Mouse (Mus musculus) ES-Bruce4 (cell line): ENCODE results near the gene Gm10972. TPM values are rescaled to one million over a fixed set of nuclear protein-coding genes. Genes with fewer than 3 reads are reported as not detected.
"Not testable (repeated sequence)": the region's sequence is repeated elsewhere in the genome, so short reads cannot be mapped to it uniquely, and the experiment has no call there.

ENCODE experiments used
- H3K27ac ChIP-seq: 2 replicates; pipeline ENCODE4 v1.5.1; 2012; ENCODE audit warnings: low read length, inconsistent platforms; ENCODE audit not compliant: insufficient read depth
- H3K27me3 ChIP-seq: 2 replicates; pipeline ENCODE4 v1.6.1; 2012; ENCODE audit warnings: mild to moderate bottlenecking, low read length, inconsistent platforms; ENCODE audit not compliant: control insufficient read depth, poor library complexity, insufficient read depth, severe bottlenecking
- H3K36me3 ChIP-seq: 2 replicates; pipeline ENCODE4 v1.6.1; 2012; ENCODE audit warnings: inconsistent platforms, mild to moderate bottlenecking, low read length, moderate library complexity; ENCODE audit not compliant: control insufficient read depth, poor library complexity, insufficient read depth, severe bottlenecking
- H3K4me1 ChIP-seq: one replicate; pipeline ENCODE4 v1.8.1; 2011; ENCODE audit warnings: low read length; ENCODE audit not compliant: control insufficient read depth, insufficient read depth
- H3K4me3 ChIP-seq: 2 replicates; pipeline ENCODE4 v1.5.1; 2011; ENCODE audit warnings: low read depth, mild to moderate bottlenecking, low read length
- H3K9ac ChIP-seq: 2 replicates; pipeline ENCODE4 v1.6.1; 2012; ENCODE audit warnings: low read depth, mild to moderate bottlenecking, inconsistent platforms; ENCODE audit not compliant: poor library complexity, severe bottlenecking
- H3K9me3 ChIP-seq: replicated peaks from 2 replicates; pipeline ENCODE4 v1.6.1; 2012; ENCODE audit warnings: mild to moderate bottlenecking, low read length, inconsistent platforms; ENCODE audit not compliant: control insufficient read depth, poor library complexity, insufficient read depth, severe bottlenecking
- CTCF ChIP-seq: IDR thresholded peaks from one replicate; pipeline ENCODE4 v1.8.1; 2011; ENCODE audit warnings: low read depth, low read length
- EP300 ChIP-seq: IDR thresholded peaks from 2 replicates; pipeline ENCODE4 v1.6.1; 2011; ENCODE audit warnings: low read depth, low read length; ENCODE audit not compliant: insufficient read depth
- POLR2A ChIP-seq: IDR thresholded peaks from one replicate; pipeline ENCODE4 v1.8.1; 2011; ENCODE audit warnings: low read length; ENCODE audit not compliant: insufficient read depth
- polyA plus RNA-seq: library from polyadenylated mRNA; stranded (reverse); fragments of >200 nt; gene quantifications from 2 replicates; pipeline ENCODE4 v1.2.4, GENCODE M21; 2011; ENCODE audit warnings: low read depth; ENCODE audit not compliant: missing spikeins, insufficient read depth, insufficient read length

Gm10972 gene
- polyA plus RNA-seq, 1 experiment, result not detected

GRCm38 (mm10) chr3:94658740-94659095 lies 15.8 kb downstream of the Gm10972 start, which contains the start of gene Tuft1:
TSS of gene Tuft1 (minus strand) at chr3:94658872.
- H3K36me3 ChIP-seq, H3K27me3 ChIP-seq, H3K4me1 ChIP-seq, H3K9me3 ChIP-seq: not testable (repeated sequence)
- peak within 1 kb of the TSS; percentile 35 for H3K27ac ChIP-seq
- H3K9ac ChIP-seq, result peak within 1 kb of the TSS; percentile 36; the same call in 1 of the 2 replicates
- peak within 1 kb of the TSS; percentile 74 for H3K4me3 ChIP-seq

- peak overlapping the region; percentile 32 for H3K4me3 ChIP-seq
Observed at GRCm38 (mm10) chr3:94659142-94659748, 16.3 kb downstream of the Gm10972 start.

GRCm38 (mm10) chr3:94660841-94661240 lies 17.9 kb downstream of the Gm10972 start:
- H3K9ac ChIP-seq, H3K4me3 ChIP-seq, H3K27ac ChIP-seq, H3K9me3 ChIP-seq, H3K27me3 ChIP-seq, H3K36me3 ChIP-seq, H3K4me1 ChIP-seq: not testable (repeated sequence)

More at GRCm38 (mm10) chr3:94659142-94659748, 16.3 kb downstream of the Gm10972 start:
- H3K9ac ChIP-seq, H3K36me3 ChIP-seq, H3K9me3 ChIP-seq, H3K4me1 ChIP-seq, H3K27me3 ChIP-seq: not testable (repeated sequence)
- peak overlapping the region; percentile 35 for H3K27ac ChIP-seq

GRCm38 (mm10) chr3:94665060-94665802 lies 22.3 kb downstream of the Gm10972 start:
- H3K27ac ChIP-seq, H3K9me3 ChIP-seq, H3K4me1 ChIP-seq, H3K4me3 ChIP-seq, H3K27me3 ChIP-seq, H3K9ac ChIP-seq, H3K36me3 ChIP-seq: not testable (repeated sequence)

- H3K4me1 ChIP-seq, H3K9me3 ChIP-seq, H3K9ac ChIP-seq, H3K27me3 ChIP-seq, H3K4me3 ChIP-seq, H3K36me3 ChIP-seq, H3K27ac ChIP-seq: not testable (repeated sequence)
Observed at GRCm38 (mm10) chr3:94665896-94666295, 23.0 kb downstream of the Gm10972 start.

GRCm38 (mm10) chr3:94675101-94675500 lies 32.2 kb downstream of the Gm10972 start:
- peaks cover 48% of the 10 kb centered on the region for H3K9me3 ChIP-seq
- not testable (repeated sequence) for H3K4me1 ChIP-seq, H3K36me3 ChIP-seq, H3K27ac ChIP-seq, H3K27me3 ChIP-seq, H3K4me3 ChIP-seq, H3K9ac ChIP-seq

- no peak overlapping the region for H3K27ac ChIP-seq
- H3K36me3 ChIP-seq, result no peaks in the 10 kb centered on the region
- no peak overlapping the region for H3K9ac ChIP-seq
- no peak overlapping the region for H3K4me3 ChIP-seq
- H3K9me3 ChIP-seq, result peaks cover 37% of the 10 kb centered on the region
- H3K27me3 ChIP-seq, result peaks cover 2% of the 10 kb centered on the region
- TF ChIP-seq CTCF, result no peak
- no peak for TF ChIP-seq POLR2A
- TF ChIP-seq EP300, result no peak
- no peaks in the 10 kb centered on the region for H3K4me1 ChIP-seq
Observed at GRCm38 (mm10) chr3:94679351-94679841, 36.5 kb downstream of the Gm10972 start.

- H3K9ac ChIP-seq, H3K27ac ChIP-seq, H3K27me3 ChIP-seq, H3K4me3 ChIP-seq, H3K4me1 ChIP-seq, H3K36me3 ChIP-seq: not testable (repeated sequence)
- H3K9me3 ChIP-seq, result peaks cover 32% of the 10 kb centered on the region
Observed at GRCm38 (mm10) chr3:94680032-94680431, 37.1 kb downstream of the Gm10972 start.
